Mouse (Mus musculus): ENCODE data around the gene Sema3f.

GRCm38 (mm10) chr9:107657144-107657543, 53.1 kb downstream of the Sema3f start:
- TF ChIP-seq CTCF (IDR thresholded peaks at IDR 0.05; ENCODE audit: low read depth), result no peak
- TF ChIP-seq EP300 (IDR thresholded peaks at IDR 0.05; ENCODE audit: low read depth), result no peak
